Mouse (Mus musculus) WW6 (cell line): Measurements from ENCODE around the gene Nf2.
A peak's percentile ranks its signal among the peaks of the same experiment; 100 is the strongest.

Experiments
- DNase-seq: peaks from one replicate; pipeline ENCODE4 v3.0.0-alpha.2; 2013; ENCODE audit warnings: low read depth, low spot score

Nf2 gene

GRCm38 (mm10) chr11:4800654-4801053 is 48.7 kb downstream of the Nf2 start:
- DNase-seq, result no peak

GRCm38 (mm10) chr11:4793006-4793405 is 56.3 kb downstream of the Nf2 start:
- no peak for DNase-seq

GRCm38 (mm10) chr11:4791549-4791948 is 57.8 kb downstream of the Nf2 start:
- no peak for DNase-seq

- no peak for DNase-seq
Observed at GRCm38 (mm10) chr11:4789691-4790090, 59.6 kb downstream of the Nf2 start.

DNA sequence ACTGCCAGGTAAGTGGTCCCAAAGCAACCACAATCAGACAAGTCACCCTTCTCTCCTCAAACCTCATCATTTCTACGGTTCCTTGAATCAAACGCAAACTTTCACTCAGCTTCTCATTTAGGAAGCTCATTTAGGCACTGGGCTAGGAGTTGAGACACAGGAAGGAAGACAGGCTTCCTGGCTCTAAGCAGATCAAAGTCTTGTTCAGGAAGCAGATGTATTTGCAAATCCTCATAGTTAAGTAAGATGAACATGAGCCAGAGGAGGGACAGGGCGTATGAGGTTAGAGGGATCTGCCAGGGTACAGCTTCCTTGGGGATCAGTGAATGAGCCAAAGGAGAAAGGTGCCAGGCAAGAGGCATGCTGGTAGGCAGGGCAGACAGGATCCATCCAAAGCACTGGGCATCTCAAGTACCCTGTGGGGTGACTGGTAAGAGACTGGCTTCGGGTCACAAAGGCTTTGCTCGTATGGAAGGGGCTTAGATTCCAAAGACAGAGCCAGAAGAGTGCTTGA is 64.7 kb downstream of the Nf2 start:
- DNase-seq, result no peak

DNA sequence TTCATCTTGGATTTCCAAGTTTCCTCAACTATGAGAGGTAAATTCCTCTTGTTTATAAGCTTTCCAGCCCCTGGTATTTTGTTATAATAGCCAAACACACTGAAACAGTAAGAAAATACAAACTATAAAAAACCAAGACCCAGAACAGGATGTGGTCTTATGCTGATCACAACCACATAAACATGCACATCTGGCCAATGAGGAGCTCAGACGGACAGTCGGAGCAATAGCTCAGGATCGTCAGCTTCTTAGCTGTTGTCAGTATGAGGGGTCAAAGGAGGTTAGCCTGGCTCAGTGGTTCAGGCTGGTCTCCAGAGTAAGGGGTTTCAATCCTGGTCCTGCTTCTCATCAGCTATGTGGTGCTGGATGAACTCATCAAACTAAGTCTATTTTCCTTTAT is 66.2 kb downstream of the Nf2 start:
- DNase-seq, result no peak

DNA sequence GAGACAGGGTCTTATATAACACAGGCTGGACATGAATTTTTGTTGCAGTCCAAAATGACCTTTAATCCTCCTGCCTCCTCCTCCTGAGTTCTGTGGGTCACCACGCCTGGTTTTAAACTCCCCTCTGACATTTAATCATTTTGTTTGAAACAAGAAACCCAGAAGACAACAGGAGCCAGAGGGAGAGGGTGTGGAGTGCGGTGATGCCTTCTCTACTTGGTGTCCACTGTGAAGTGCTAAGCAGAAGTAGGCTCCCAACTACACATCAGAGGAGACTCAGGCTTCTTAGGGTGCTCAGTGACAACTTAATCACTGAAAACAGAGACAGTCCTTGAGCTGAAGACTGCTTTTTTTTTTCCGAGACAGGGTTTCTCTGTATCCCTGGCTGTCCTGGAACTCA is 68.4 kb downstream of the Nf2 start:
- no peak for DNase-seq

GRCm38 (mm10) chr11:4772925-4773324 is 76.4 kb downstream of the Nf2 start:
- DNase-seq, result peak; percentile 38

DNA sequence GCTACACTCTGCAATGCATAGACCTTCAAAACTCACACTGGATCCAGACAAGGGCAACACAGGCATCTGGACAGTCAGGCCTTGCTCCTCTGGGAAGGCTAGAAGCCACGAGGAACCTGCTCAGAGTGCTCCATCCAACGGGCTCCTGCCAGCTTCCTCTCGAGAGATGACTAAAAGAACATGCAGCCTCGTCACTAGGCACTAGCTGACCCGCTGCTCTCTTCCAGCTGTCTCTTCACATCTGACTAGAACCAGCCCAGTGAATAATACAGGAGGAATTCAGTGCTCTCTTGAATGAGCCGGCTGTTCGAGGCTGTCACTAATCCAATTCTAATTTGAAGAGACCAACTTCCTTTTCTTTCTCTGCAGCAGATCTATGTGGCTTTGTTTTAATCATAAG is 77.6 kb downstream of the Nf2 start:
- DNase-seq, result no peak

GRCm38 (mm10) chr11:4769881-4770280 is 79.5 kb downstream of the Nf2 start:
- DNase-seq, result no peak

DNA sequence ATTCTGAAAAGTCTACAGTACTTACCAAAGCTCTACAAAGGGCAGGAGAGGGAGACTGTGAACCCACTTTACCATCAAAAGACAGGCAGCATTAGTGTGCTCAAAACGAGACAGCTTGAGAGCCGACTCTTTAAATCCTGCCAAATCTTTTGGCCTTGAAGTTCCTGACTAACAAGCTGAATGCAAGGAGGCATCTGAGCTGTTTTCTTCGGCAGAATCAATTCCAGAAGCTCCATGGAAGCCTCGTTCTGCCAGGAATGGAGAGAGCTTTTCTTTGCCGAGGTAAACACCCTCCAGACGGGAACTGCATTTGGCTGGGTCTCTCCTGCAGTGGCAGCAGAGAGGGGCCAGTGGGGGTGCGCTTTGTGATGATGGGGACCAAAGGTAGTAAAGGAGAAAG is 80.0 kb downstream of the Nf2 start:
- no peak for DNase-seq

- no peak for DNase-seq
Observed at GRCm38 (mm10) chr11:4768399-4768798, 80.9 kb downstream of the Nf2 start.

DNA sequence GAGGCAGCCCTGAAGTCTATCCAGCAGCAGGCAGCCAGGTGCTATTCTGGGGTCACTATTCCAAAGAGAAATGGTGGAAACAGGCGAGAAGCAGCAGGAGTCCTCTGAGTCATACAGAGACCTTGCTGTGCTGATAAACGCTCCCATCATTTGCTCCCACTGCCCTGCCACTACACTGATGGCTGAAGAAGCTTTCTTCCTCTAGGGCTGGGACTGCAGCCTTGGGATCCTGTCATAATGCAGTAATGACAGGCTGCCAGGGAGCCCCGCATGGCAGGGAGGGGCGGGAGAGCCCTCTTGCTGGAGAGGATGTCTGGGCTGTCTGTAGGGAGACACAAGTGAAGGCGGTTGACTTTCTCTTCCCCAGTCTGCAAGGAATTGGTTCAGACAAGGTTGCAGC is 84.9 kb downstream of the Nf2 start:
- DNase-seq, result no peak

DNA sequence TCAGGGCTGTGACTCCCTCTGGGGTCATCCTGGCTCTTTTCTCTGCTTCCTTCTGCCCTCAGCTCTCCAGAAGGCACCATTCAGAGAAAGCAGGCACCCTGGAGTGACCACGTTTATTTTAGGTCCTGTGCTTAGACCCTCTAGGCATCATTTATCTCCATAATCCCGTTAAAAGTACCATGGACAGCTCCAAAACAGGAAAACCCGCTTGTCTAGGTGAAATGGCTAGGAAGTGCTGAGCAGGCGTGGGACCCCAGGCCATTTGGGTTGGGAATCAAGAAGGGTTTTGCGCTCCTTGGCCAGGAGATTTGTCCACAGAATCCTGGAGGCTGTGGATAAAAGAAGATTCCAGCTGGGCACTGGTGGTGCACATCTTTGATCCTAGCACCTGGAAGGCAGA is 85.7 kb downstream of the Nf2 start:
- no peak for DNase-seq

GRCm38 (mm10) chr11:4762511-4762910 is 86.8 kb downstream of the Nf2 start:
- DNase-seq, result no peak

DNA sequence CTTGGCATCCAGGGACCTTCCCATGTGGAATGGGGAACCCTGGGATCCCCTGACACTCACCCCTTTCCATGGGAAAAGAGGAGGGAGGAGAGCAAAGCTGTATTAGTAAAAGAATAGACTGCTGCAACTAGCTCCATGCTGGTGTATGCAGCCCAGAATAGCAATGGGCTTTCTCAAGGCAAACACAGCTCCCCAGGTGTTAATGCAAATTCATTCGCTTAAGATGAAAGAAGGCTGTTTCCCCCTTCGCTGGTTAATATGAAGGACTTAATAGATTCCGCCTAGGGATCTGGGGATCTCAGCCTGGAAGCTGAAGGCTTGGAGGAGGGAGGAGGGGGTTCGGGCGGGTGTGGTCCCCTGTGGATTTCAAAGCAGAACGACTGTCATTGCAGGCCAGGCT is 87.3 kb downstream of the Nf2 start:
- DNase-seq, result no peak

- DNase-seq, result no peak
Observed at GRCm38 (mm10) chr11:4760438-4760837, 88.9 kb downstream of the Nf2 start.

DNA sequence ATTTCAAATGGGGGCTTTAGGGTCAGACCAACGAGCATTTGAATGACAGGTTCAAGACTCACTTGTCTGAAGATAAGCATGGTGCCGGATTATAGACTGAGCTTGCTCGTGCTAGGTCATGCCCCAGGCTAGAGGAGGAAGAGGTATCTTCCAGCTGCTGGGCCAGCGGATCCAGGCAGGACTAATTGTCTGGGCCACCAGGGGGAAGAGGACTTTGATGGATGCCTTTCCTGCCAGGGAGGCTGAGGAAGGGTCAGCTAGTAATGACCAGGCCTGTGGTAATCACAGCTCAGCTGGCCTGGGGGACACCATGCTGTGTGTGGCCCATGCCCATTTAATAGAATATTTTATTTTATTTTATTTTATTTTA is 91.6 kb downstream of the Nf2 start:
- no peak for DNase-seq

GRCm38 (mm10) chr11:4756984-4757788 is 92.2 kb downstream of the Nf2 start:
- no peak for DNase-seq

DNA sequence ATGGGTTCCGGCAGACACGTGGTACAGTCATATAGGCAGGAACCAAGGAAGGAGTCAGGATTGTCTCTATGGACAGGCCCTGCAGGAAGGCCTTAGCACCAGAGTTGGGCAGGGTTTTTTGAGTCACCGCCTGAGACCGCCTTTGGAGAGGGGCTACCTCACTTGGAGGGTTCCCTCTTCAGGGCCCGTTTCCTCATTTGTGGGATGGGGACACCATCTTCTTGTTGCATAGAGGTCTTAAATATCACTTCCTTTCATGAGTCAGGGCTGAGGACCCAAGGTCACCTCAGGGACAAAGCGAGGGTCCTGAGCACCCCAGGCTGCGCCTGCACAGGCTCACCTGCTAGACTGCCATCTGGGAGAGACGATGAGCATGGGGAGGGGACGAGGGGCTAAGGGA is 92.9 kb downstream of the Nf2 start:
- no peak for DNase-seq

GRCm38 (mm10) chr11:4754867-4755266 is 94.5 kb downstream of the Nf2 start:
- no peak for DNase-seq

- DNase-seq, result no peak
Observed at GRCm38 (mm10) chr11:4754036-4754435, 95.3 kb downstream of the Nf2 start.

DNA sequence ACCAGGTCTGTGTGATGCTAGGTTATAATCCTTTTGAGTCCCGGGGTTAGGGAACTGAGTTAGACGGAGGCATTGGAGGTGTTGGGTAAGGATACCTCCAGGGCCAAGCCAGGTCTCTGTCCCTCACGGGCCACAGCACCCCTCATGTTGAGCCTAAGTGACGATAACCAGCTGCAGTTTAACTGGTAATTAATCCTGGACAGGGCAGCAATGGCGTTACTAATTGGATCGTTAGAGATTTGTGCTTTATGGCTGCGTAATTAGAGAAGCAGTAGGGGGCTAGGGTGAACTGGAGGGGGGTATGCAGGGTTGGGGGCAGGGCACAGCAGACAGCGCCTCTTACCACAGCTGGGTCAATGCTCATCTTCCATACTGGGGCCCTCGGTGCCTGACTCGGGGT is 96.5 kb downstream of the Nf2 start:
- DNase-seq, result no peak

- no peak for DNase-seq
Observed at GRCm38 (mm10) chr11:4750263-4750662, 99.1 kb downstream of the Nf2 start.
